Mouse (Mus musculus) right cerebral cortex, postnatal 4 days (tissue): ENCODE data around the gene Adssl1.

Source experiments
- DNase-seq: peaks from one replicate; pipeline ENCODE4 v3.0.0-alpha.2; 2022

Adssl1 gene

GRCm38 (mm10) chr12:112619686-112620353 is at the start of gene Adssl1:
Adssl1 (plus strand) TSS chr12:112620045.
- peak; percentile 42 for DNase-seq

DNA sequence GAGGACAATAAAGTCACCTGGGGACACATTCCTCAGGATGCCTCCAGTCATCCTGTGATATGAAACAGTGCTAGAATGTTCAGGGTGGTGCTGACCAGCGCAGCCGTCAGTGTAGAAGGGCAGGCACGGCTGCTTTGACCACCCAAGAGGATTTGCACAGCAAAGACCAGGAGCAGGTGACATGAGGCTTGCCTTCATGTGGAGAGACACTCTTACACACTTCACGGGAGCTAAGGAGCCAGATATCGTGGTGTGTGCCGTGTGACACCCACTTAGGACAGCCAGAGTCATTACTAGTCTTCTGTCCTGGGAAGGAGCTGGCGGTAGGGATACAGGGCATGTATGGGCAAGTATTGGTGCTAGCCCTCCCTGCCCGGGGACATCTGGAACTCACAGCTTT is 49.7 kb upstream of the Adssl1 start:
- no peak for DNase-seq

- DNase-seq: no peak
These were observed 48.8 kb upstream of the Adssl1 start for GRCm38 (mm10) chr12:112571064-112571463.

DNA sequence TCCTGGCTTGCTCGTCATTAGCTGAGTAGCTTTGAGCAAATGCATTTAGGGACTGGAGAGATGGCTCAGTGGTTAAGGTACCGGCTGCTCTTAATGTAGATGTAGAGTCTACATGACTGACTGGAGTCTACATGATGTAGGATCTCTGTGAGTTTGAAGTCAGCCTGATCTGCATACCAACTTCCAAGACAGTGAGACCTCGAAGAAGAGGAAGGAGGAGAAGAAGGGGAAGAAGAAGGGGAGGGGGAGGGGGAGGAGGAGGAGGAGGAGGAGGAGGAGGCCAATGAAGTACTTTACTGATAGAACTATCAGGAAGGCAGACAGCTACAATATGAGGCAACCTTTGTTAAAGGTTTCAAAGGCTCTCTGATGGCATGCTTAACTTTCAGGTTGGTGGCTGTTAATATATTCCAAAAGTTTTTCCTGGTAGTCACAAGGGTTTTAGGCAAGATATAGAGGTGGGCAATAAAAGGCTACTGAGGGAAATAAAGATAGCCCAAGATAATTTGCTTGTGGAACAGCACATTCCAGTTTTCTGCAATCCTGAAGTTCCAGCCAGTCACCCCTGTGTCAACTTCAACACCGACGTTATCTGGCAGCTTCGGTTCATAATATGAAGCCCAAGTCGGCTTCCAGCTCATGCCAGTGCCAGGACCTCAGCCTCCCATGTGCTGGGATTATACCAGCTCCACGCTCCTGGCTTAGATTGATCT is 44.4 kb upstream of the Adssl1 start:
- no peak for DNase-seq

GRCm38 (mm10) chr12:112576341-112576740 is 43.5 kb upstream of the Adssl1 start:
- DNase-seq: no peak

DNA sequence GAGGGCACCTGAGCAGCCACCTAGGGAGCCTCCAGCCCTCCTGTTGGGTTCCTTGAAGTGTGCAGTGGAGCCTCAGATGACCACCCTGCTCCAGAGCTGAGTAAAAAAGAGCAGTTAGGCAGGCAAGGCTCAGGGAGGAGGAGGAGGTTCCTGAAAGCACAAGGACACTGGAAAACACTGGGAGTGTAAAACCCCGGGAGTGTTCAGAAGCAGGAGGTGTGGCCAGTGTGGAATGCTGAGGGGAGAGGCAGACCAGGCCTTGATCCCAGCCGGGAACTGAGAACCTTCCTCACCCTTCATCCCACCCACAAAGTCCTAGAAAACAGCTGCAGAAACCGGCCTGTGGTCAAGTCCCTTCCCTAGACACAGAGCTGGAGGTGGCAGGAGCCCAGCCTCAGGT is 43.1 kb upstream of the Adssl1 start:
- DNase-seq: no peak

DNA sequence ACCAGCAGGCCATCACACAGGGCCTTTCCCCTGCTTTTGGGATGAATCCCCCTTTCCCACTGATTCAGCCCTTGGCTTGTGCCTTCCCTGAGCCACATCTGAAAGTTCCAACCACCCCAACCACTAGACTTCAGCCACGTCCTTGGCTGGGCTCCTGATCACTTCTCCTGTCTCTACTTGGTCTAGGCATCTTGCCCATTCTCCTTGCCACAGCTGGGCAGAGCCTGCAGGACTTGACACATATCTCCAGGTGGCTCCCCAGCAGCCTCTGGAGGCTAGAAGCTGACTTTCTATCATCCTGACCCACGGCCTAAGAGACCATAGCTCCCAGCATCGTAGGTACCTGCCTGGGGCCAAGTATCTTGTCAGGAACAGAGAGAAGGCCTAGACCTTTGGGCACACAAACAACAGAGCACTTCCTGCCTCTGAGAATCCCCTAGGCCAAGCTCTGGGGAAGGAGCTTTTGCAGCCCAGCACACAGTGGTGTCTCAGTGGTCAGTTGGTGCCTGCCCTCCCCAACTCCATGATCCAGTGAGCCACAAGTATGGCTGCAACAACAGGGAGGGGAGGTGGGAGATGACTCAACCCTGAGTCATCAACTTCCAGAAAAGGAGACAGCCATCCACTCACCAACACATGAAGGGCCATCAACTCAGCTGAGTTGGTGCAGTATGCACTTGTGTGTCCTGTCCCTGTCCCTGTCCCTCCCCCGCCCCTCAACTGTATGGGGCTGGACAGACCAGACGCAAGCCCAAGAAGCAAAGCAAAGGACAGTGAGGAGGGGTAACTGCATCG is 41.4 kb upstream of the Adssl1 start:
- no peak for DNase-seq

- DNase-seq: no peak
These were observed 40.4 kb upstream of the Adssl1 start for GRCm38 (mm10) chr12:112579430-112579829.

DNA sequence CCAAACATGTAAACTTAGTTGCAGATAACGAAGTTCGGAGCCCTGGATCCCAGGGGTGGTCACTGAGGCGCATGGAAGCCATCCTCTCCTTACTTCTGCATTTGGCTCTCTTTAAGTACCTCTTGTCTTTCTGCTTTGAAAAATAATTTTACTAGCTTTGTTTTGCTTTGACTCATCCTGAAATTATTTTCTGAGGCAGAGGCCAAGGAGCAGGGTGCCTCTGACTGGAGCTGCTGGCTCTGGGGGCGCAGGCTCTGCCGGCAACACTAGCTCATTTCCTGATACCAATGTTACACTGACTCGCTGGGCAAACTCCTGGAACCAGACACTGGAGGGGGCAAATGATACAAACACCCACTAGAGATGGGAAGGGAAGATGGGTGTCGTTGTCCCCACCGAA is 39.9 kb upstream of the Adssl1 start:
- DNase-seq: no peak

GRCm38 (mm10) chr12:112581113-112581512 is 38.7 kb upstream of the Adssl1 start:
- no peak for DNase-seq

- DNase-seq: no peak
These were observed 34.9 kb upstream of the Adssl1 start for GRCm38 (mm10) chr12:112584954-112585353.

DNA sequence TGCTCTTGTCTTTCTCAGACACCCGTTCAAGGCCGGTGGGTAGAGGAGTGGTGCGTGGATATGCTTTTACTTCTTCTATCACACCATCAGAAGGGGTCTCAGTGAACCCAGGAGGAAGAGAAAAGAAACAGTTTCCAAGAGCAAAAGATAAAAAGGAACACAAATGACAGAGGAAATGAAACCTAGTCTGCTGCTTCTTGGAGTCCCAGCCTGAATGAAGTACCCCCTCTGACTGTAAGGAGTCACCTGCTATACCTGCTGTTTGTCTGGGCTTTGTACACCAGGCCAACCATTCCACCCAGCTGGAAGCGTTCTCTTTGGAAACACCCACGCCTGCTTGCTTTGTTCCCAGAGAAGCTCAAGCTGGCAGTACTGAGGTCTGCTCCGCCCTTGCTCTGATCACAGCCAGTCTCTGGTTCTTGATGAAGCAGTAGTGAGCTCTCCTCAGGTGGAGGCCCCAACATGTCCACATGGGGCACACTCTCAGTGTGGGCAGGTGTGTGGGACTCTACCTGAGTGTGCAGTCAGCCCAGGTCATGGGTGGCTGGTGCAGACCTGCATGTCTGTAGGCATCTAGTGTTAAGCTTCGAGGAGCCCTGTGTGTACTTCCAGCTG is 33.8 kb upstream of the Adssl1 start:
- no peak for DNase-seq

DNA sequence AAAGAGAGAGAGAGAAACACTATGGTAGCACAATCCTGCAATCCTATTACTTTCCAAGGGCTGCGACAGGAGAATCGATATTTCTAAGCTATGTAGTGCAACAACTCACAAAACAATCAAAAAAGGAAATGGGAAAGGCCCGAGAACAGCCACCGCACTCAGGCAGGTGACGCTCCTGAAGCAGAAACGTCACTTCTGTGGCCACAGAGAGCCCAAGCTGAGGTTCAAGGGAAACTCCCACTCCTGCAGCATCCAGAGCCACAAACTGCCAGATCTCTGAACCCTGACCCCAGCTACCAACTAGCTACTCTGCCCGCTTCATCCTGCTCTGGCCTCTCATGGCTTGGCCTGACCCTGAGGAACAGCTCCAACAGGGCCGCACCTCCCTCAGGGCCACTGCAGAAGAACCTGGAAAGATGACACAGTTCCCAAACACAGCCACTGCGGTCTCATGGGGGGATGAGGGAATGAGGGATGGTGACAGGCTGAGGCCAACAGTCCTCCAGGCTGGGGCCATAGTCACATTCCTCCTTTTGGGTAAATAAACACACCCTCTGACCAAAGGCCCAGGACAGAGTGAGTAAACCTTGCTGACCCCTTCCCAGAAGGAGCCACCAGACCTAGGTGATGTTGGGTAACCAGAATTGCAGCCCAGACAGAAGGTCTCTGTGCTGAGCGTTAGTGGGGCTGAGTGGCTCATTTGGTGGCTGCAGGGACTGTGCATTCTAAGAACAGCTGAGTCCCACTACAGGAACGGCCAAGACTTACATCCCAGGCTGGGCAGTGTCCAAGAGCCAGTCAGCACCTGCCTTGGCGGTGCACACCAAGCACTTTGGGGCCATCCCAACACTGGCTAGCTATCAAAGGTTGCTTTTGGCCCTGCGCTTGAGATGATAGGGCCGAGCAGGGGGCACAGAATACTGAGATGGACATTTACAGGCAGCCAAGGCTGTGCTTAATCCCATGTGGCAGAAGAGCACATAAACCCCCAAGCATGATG is 32.4 kb upstream of the Adssl1 start:
- no peak for DNase-seq

- DNase-seq: peak; percentile 73
These were observed 31.2 kb upstream of the Adssl1 start, which contains the start of gene Inf2 for GRCm38 (mm10) chr12:112588426-112589256. Inf2 (plus strand) TSS chr12:112588784.

DNA sequence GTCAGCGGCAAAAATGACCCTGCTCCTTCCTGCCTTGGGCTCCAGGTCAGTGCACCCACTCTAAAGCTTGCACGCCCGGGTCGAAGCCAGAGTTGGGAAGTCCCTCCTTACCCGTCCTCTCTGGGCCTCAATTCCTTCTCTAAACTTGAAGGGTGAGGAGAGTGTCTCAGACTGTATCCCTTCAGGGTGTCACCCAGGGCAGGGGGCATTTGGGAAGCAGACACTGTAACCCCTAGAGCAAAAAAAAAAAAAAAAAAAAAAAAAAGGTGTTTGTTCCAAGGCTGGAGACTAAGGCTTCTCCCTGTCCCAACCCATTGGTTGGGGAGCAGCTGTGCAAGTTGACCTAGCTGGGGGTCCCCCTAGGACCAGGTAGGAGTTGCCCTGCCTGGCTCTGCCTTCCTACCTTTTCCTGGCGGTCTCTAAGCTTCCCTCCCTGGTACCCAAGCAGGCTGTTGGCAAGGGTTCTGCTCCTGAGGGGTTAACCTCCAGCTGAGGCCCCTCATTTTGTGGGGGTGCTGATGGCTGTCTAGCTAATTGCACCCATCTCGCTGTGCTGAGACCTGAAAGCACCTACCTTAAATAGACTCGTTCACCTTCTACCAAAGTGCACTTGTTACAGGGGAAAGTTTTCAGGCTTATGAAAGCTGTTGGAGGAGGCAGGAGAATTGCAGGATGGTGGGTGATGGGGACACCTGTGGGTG is 30.2 kb upstream of the Adssl1 start:
- no peak for DNase-seq

- DNase-seq: no peak
These were observed 29.1 kb upstream of the Adssl1 start for GRCm38 (mm10) chr12:112590566-112591239.

GRCm38 (mm10) chr12:112591240-112591639 is 28.6 kb upstream of the Adssl1 start:
- no peak for DNase-seq

DNA sequence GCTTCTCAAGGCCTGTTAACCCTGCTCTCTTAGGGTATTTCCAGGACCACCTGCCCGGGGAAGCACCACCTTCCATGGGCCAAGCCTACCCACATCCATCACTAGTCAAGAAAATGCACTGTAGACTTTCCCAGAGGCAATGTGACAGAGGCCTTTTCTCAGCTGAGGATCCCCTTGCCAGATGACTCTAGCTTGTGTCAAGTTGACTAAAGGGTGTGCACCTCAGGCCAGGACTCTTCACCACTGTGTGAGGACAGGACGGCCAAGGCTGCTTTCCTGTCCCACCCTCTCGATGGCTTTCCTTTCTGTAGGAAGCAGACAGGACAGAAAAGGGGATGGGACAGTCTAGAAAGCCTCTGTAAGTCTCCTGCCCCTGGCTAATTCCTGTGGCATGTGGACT is 28.1 kb upstream of the Adssl1 start:
- no peak for DNase-seq

DNA sequence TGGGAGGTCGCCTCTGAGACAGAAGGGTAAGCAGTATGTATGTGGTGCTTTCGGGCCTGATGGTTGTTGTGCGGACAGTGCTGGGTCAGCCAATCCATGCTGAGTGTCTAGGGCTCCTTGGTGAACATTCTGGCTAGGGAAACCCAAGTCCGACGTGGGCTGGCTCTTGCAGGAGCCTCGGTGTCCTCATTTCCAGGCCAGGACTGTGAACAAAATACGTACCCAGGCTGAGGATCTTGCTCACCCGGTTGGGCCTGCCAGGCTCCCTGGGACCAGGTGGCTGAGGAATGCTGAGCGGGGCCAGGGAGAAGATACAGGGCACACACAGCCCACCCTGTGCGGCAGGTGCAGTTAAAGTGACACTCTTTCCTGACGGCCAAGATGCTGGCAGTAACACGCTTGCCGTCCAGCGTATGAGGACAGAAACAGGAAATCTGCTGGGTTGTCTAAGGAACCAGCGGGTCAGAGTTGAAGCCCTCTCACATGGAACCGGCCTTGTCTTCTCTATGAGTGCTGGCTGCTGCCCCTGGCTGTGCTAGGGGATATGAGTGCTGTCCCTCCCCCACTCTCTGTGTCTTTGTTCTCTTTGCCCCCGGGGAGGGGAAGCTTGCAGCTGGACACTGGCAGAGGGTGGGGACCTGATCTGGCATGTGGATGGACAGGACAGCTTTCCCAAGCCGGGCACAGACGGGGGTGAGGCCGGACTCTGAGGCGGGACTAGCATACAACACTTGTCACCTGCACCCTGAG is 26.7 kb upstream of the Adssl1 start:
- DNase-seq: no peak
